Mouse (Mus musculus) heart, postnatal 0 days (tissue): ENCODE data around the gene Cacng8.

Experiments used
- CTCF ChIP-seq: IDR thresholded peaks from 2 replicates; pipeline ENCODE4 v1.5.1; 2016; ENCODE audit warnings: antibody characterized with exemption, control low read depth, low read depth
- EP300 ChIP-seq: IDR thresholded peaks from 2 replicates; pipeline ENCODE4 v1.6.1; 2016; ENCODE audit warnings: antibody characterized with exemption, low read depth

- TF ChIP-seq EP300 (no peak), CTCF (no peak)
Observed at GRCm38 (mm10) chr7:3415378-3415777, 24.9 kb downstream of the Cacng8 start.
